Mouse (Mus musculus): ENCODE measurements around the gene Zfp85.
"Not testable (repeated sequence)": the region's sequence is repeated elsewhere in the genome, so short reads cannot be mapped to it uniquely, and the experiment has no call there.

- not testable (repeated sequence) for TF ChIP-seq CTCF (IDR thresholded peaks at IDR 0.05; ENCODE audit: control insufficient read depth, insufficient read depth, insufficient replicate concordance, low read depth, low read length); POLR2A (IDR thresholded peaks at IDR 0.05; ENCODE audit: control insufficient read depth, low read depth, low read length)
Measured at GRCm38 (mm10) chr13:67734391-67734790, 20.6 kb downstream of the Zfp85 start.
